Mouse (Mus musculus): ENCODE measurements around the gene Ncf2.

GRCm38 (mm10) chr1:152831619-152832018, 31.6 kb downstream of the Ncf2 start:
- no peak for TF ChIP-seq POLR2A (IDR thresholded peaks at IDR 0.05; ENCODE audit: extremely low read depth, insufficient read depth, low read length)
- TF ChIP-seq CTCF (IDR thresholded peaks at IDR 0.05; ENCODE audit: extremely low read depth, insufficient read depth, low read length), result no peak
